Mouse (Mus musculus): Measurements from ENCODE around the gene Edn3.

Gene Edn3

DNA sequence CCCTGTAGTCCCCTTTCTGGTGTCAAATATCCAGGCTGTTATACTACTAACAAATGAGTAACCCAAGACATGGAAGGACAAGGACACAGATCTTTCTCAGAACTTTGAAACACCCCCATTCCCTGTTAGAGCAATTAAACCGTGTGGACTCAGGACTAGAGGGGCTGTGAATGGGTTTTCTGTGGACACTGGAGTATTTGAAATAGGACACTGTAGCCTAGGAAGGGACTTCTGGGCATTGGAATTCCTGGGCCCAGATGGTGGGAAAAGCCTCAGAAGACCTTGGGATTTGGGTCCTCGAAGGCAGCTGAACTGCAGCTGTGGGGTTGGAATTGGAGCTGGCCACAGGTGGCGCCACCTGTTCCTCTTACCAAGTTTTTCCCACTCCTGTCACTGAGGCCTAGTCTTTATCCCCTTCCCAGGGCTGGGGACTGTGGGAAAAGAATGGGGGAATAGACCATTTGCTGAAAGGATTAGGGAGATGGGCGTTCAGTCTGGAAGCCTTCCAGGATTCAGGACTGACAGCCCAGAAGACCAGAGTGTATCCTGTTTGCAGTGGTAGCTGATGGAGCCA is 37.2 kb downstream of the Edn3 start:
- no peak for DNase-seq

DNA sequence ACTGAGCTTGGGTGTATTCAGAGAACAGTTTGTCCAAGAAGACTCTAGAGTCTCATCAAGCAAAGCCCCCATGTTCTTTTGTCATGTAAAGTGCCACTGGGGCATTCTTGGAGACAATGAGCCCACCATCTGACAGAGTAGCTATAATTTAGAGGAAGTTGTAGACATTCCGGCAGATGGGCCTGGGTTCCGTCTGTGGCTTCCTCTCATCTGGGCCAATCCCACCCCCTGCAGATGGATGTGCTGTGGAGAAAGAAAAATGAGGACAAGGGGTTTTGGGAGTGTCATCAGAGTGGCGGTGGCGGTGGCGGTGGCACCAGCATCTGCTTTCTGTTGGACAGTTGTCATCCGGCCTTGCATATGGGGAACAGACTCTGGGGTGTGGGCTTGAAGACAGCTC is 42.0 kb downstream of the Edn3 start:
- DNase-seq: no peak

DNA sequence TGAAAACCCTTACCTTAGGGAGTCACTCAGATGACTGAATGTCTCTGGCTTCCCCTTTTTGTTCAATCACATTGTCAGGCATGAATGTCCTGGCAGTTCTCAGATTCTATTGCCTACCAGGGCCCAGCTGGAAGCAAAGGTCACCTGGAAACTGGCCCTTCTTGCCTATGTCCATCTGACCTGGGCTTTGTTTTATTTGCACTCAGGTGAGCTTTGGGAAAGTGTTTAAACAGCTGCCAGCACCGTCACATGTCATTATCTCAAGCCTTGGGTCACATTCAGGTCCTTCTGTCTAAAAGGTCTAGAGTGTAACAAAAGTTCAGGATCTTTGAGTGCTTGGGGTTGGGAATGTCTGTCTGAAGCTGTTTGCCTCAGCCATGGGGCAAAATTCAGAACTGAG is 43.2 kb downstream of the Edn3 start:
- DNase-seq: no peak

- DNase-seq: no peak
Measured at GRCm38 (mm10) chr2:174807900-174808299, 47.5 kb downstream of the Edn3 start.

DNA sequence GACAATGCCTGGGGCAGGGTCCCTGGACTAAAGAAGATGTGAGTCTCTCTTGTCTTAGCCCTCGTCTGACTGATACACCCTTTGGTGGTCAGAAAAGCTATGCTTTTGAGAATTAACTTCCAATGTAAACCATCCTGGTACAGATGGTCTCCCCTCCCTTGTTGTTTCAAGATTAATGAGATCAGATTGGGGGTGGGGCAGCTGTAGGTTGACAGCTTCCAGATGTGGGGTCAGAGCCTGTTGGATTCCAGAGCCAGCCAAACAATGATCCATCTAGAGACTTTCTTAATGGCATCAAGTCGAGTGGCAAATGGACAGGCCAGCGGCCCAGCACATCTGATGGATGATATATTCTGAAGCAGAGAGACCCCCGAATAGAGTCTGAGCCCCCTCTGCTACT is 48.9 kb downstream of the Edn3 start:
- DNase-seq: no peak

- DNase-seq: no peak
Measured at GRCm38 (mm10) chr2:174813306-174813705, 52.9 kb downstream of the Edn3 start.

DNA sequence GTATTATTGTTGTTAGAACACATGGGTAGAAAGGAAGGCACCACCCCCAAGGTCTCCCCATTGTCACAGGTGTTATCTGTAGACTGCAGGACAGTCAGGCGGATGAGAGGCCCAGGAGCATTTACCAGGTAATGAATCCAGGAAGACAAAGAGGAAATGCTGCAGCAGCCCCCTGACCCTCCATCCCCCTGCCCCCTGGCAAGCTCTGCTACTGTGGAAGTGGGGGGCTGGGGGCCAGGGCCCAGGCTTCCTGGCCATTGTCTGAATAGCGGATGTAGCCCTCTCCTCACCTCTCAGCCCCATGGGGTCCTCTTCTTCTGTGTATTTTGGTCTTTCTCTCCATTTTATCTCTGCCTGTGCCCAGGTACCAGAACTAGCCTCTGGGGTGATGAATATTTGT is 55.7 kb downstream of the Edn3 start:
- no peak for DNase-seq

DNA sequence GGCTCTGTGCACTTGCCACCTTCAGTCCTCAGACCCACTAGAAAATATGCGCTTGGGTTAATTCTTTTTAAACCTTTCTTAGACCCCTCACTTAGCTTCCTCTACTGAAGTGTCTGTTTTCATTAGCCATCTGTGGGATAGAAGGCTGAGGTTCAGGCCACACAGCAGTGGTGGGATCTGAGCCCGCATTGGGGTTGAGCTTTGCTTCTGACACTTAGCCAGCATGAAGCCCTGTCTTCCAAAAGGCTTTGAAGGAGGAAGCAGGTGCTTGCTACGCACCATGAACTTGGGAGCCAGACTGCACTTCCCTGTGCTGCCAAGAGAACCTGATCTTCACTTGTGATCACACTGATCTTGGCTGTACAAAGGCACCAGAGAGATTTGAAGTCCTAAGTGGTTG is 59.9 kb downstream of the Edn3 start:
- no peak for DNase-seq

DNA sequence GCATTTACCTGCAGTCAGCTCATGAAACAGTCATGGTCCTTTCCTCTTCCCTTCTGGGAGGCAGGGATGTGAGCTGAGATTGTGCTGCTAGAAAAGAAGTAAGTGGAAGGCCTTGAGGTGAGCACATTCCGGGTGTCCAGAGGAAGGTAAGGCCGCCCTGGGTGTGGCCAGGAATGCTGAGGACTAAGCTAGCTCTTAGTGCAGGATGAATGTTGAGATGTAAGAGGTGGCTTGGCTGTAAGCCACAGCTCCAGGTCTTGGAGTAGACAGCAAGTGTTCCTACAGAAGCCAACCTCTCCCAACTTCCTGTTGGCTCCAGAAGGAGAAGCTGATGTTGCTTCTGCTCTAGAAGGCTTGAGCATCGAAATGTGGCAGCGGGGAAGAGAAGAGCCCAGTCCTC is 67.4 kb downstream of the Edn3 start:
- DNase-seq: no peak

DNA sequence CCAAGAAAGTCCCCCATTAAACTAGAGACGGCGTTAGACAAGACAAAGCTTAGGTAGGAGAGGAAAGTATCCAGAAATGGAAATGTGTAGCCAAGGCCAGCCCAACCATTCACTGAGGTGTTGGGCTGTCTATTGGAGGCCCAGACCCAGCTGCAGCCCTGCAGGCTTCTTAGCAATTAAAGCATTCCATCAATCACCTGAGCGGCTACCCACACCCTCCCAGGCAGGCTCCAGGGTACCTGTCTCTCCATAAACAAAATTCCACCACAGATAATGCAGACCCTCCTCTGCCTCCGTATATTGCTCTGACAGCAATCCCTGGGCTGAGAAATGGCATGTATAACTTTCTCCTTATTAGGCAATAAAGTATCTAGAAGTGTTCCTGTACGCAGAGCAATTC is 73.2 kb downstream of the Edn3 start:
- DNase-seq: no peak
